Mouse (Mus musculus) ES-Bruce4 (cell line): ENCODE data around the gene Slc16a8.

ENCODE experiments used
- CTCF ChIP-seq: IDR thresholded peaks from one replicate; pipeline ENCODE4 v1.8.1; 2011; ENCODE audit warnings: low read depth, low read length
- POLR2A ChIP-seq: IDR thresholded peaks from one replicate; pipeline ENCODE4 v1.8.1; 2011; ENCODE audit warnings: low read length; ENCODE audit not compliant: insufficient read depth

GRCm38 (mm10) chr15:79223641-79224040 lies 30.9 kb downstream of the Slc16a8 start:
- no peak for TF ChIP-seq POLR2A
- TF ChIP-seq CTCF: no peak
